Mouse (Mus musculus) embryonic facial prominence, embryonic 10.5 days (tissue): Measurements from ENCODE around the gene Pabpc1l. TPM values are rescaled to one million over a fixed set of nuclear protein-coding genes. Genes with fewer than 3 reads are reported as not detected.

Experiments used
- polyA plus RNA-seq: library from polyadenylated mRNA; unstranded; fragments of >200 nt; fragmentation: Nextera tagmentation; extraction: Ambion mirVana; gene quantifications from 2 replicates; pipeline ENCODE4 v1.2.1, GENCODE M21; 2016

Gene Pabpc1l
- polyA plus RNA-seq, 1 experiment from 2014 or later: 1.6 TPM

Other genes with a start within 250 kb of the Pabpc1l start
- 0.09 and 0.25 TPM in 2 replicates for gene Ccn5, start 204.6 kb upstream of the Pabpc1l start, polyA plus RNA-seq
- gene Kcnk15, start 171.8 kb upstream of the Pabpc1l start, polyA plus RNA-seq: not detected in 2 replicates
- 0.31 and 0.65 TPM in 2 replicates for gene Rims4, start 106.8 kb upstream of the Pabpc1l start, polyA plus RNA-seq
- gene Ywhab, start 30.5 kb upstream of the Pabpc1l start, polyA plus RNA-seq: 326 and 327 TPM in 2 replicates
- gene Stk4, start 44.9 kb downstream of the Pabpc1l start, polyA plus RNA-seq: 33.1 and 34.8 TPM in 2 replicates
- gene Tomm34, start 45.7 kb downstream of the Pabpc1l start, polyA plus RNA-seq: 68.1 and 71.9 TPM in 2 replicates
- not detected in 2 replicates for gene Kcns1, start 145.7 kb downstream of the Pabpc1l start, polyA plus RNA-seq
- gene Wfdc5, start 157.3 kb downstream of the Pabpc1l start, polyA plus RNA-seq: not detected in 2 replicates
- not detected in 2 replicates for gene Wfdc12, start 165.2 kb downstream of the Pabpc1l start, polyA plus RNA-seq
- gene Wfdc15a, start 174.7 kb downstream of the Pabpc1l start, polyA plus RNA-seq: not detected in 2 replicates
- gene Wfdc15b, start 196.2 kb downstream of the Pabpc1l start, polyA plus RNA-seq: not detected in 2 replicates
- not detected in 2 replicates for gene Svs2, start 213.0 kb downstream of the Pabpc1l start, polyA plus RNA-seq
- gene Svs3b, start 231.2 kb downstream of the Pabpc1l start, polyA plus RNA-seq: not detected in 2 replicates